Mouse (Mus musculus): ENCODE data around the gene AU021092. TPM values are rescaled to one million over a fixed set of nuclear protein-coding genes. Genes with fewer than 3 reads are reported as not detected.

Gene AU021092
- total RNA-seq, 2 experiments from 2014 or later, result 4.9 to 5.9 TPM

- no peak for DNase-seq
Observed at GRCm38 (mm10) chr16:5214126-5214525, 8.0 kb downstream of the AU021092 start.

- DNase-seq, result no peak
Observed at GRCm38 (mm10) chr16:5212150-5212549, 9.9 kb downstream of the AU021092 start.

GRCm38 (mm10) chr16:5210365-5210764 lies 11.7 kb downstream of the AU021092 start:
- DNase-seq, result no peak

- DNase-seq, result no peak
Observed at GRCm38 (mm10) chr16:5206051-5206450, 16.0 kb downstream of the AU021092 start.

- DNase-seq, result no peak
Observed at GRCm38 (mm10) chr16:5205431-5205970, 16.6 kb downstream of the AU021092 start.

- peak; percentile 71 for DNase-seq
Observed at GRCm38 (mm10) chr16:5203668-5204433, 18.2 kb downstream of the AU021092 start, which contains the start of gene Nagpa. TSS of gene Nagpa (minus strand) at chr16:5204012.

- no peak for DNase-seq
Observed at GRCm38 (mm10) chr16:5203200-5203599, 18.9 kb downstream of the AU021092 start.

GRCm38 (mm10) chr16:5202681-5203080 lies 19.4 kb downstream of the AU021092 start:
- DNase-seq, result no peak

- DNase-seq, result no peak
Observed at GRCm38 (mm10) chr16:5195080-5195479, 27.0 kb downstream of the AU021092 start.

- DNase-seq, result peak; percentile 49
Observed at GRCm38 (mm10) chr16:5186234-5186633, 35.9 kb downstream of the AU021092 start.

GRCm38 (mm10) chr16:5185691-5186090 lies 36.4 kb downstream of the AU021092 start:
- DNase-seq, result peak; percentile 71

GRCm38 (mm10) chr16:5184956-5185355 lies 37.1 kb downstream of the AU021092 start:
- peak; percentile 43 for DNase-seq

GRCm38 (mm10) chr16:5184101-5184500 lies 38.0 kb downstream of the AU021092 start:
- no peak for DNase-seq

GRCm38 (mm10) chr16:5183310-5183975 lies 38.7 kb downstream of the AU021092 start:
- DNase-seq, result no peak

- peak; percentile 63 for DNase-seq
Observed at GRCm38 (mm10) chr16:5172636-5173035, 49.5 kb downstream of the AU021092 start.

- peak; percentile 60 for DNase-seq
Observed at GRCm38 (mm10) chr16:5168829-5169228, 53.3 kb downstream of the AU021092 start.

GRCm38 (mm10) chr16:5168038-5168437 lies 54.1 kb downstream of the AU021092 start:
- DNase-seq, result no peak

- no peak for DNase-seq
Observed at GRCm38 (mm10) chr16:5164327-5164726, 57.8 kb downstream of the AU021092 start.

Small RNA genes within 50 kb of the gene (microRNA-seq; reads per million reads assigned to microRNA genes)
- gene Gm23689 (ENCODE audit: borderline replicate concordance in 2 of 2), result 0 reads per million in 2 experiments
- gene Gm26095 (ENCODE audit: borderline replicate concordance in 2 of 2), result 0 reads per million in 2 experiments
- gene Mir6364 (ENCODE audit: borderline replicate concordance in 2 of 2), result 0 reads per million in 2 experiments

Other genes starting within 250 kb of the AU021092 start
- not detected for gene Sept12, start 224.4 kb downstream of the AU021092 start, total RNA-seq (2021)
- gene Smim22, start 215.0 kb downstream of the AU021092 start, total RNA-seq (2021), result not detected
- gene Rogdi, start 208.7 kb downstream of the AU021092 start, total RNA-seq (2021), result 1 to 10 TPM; 7.8 to 9.3 TPM
- 10 to 100 TPM; 31.2 to 31.8 TPM for gene Glyr1, start 172.4 kb downstream of the AU021092 start, total RNA-seq (2021)
- 10 to 100 TPM; 21.5 to 23.4 TPM for gene Ubn1, start 172.2 kb downstream of the AU021092 start, total RNA-seq (2021)
- gene Ppl, start 89.9 kb downstream of the AU021092 start, total RNA-seq (2021), result 1 to 10 TPM in 1 of 2 experiments, under 1 TPM in 1; 0.77 to 2.2 TPM
- 10 to 100 TPM; 11.4 to 12.9 TPM for gene Sec14l5, start 75.2 kb downstream of the AU021092 start, total RNA-seq (2021)
- 1 to 10 TPM; 7.0 to 7.4 TPM for gene Nagpa, start 18.3 kb downstream of the AU021092 start, total RNA-seq (2021)
- gene Alg1, start 11.3 kb upstream of the AU021092 start, total RNA-seq (2021), result 10 to 100 TPM in 1 of 2 experiments, 1 to 10 TPM in 1; 7.1 to 11.6 TPM
- gene Eef2kmt, start 33.7 kb upstream of the AU021092 start, total RNA-seq (2021), result 1 to 10 TPM; 7.2 to 8.0 TPM

Measured in gastrocnemius, postnatal 25 days (tissue).